Mouse (Mus musculus) urinary bladder, adult 18-20 months (tissue): ENCODE data around the gene Kcnc3.

Experiments used
- DNase-seq, 2 experiments: peaks; one replicate each; pipeline ENCODE4 v3.0.0; 2022; ENCODE audit warnings: low spot score in 2 of 2, mixed read lengths in 2 of 2

Kcnc3 gene

GRCm38 (mm10) chr7:44626966-44627365 is 36.5 kb downstream of the Kcnc3 start:
- no peak for DNase-seq

- no peak for DNase-seq
Observed at GRCm38 (mm10) chr7:44628402-44629034, 38.1 kb downstream of the Kcnc3 start.

- no peak for DNase-seq
Observed at GRCm38 (mm10) chr7:44630437-44630836, 40.0 kb downstream of the Kcnc3 start.

GRCm38 (mm10) chr7:44632676-44633075 is 42.2 kb downstream of the Kcnc3 start:
- no peak for DNase-seq

- no peak for DNase-seq
Observed at GRCm38 (mm10) chr7:44633407-44633806, 42.9 kb downstream of the Kcnc3 start.

GRCm38 (mm10) chr7:44636684-44637083 is 46.2 kb downstream of the Kcnc3 start:
- DNase-seq, result no peak

- DNase-seq, result no peak
Observed at GRCm38 (mm10) chr7:44638663-44639062, 48.2 kb downstream of the Kcnc3 start.

- no peak for DNase-seq
Observed at GRCm38 (mm10) chr7:44640843-44641605, 50.6 kb downstream of the Kcnc3 start.

- DNase-seq, result no peak
Observed at GRCm38 (mm10) chr7:44641887-44642286, 51.4 kb downstream of the Kcnc3 start.

- DNase-seq, result no peak
Observed at GRCm38 (mm10) chr7:44645256-44645655, 54.8 kb downstream of the Kcnc3 start.

- no peak for DNase-seq
Observed at GRCm38 (mm10) chr7:44645951-44646350, 55.5 kb downstream of the Kcnc3 start.

- DNase-seq, result no peak
Observed at GRCm38 (mm10) chr7:44647042-44647724, 56.7 kb downstream of the Kcnc3 start.

GRCm38 (mm10) chr7:44647729-44648128 is 57.3 kb downstream of the Kcnc3 start:
- DNase-seq, result no peak

- DNase-seq, result no peak
Observed at GRCm38 (mm10) chr7:44649094-44649610, 58.7 kb downstream of the Kcnc3 start.

GRCm38 (mm10) chr7:44649990-44650389 is 59.5 kb downstream of the Kcnc3 start:
- no peak for DNase-seq

GRCm38 (mm10) chr7:44651416-44651815 is 61.0 kb downstream of the Kcnc3 start:
- DNase-seq, result no peak

- DNase-seq, result no peak
Observed at GRCm38 (mm10) chr7:44653773-44654172, 63.3 kb downstream of the Kcnc3 start.
